Mouse (Mus musculus) embryonic fibroblast, embryonic 13.5 days (primary cell): ENCODE data around the gene Nexn.

Source experiments
- CTCF ChIP-seq: IDR thresholded peaks from 2 replicates; pipeline ENCODE4 v1.5.1; 2011; ENCODE audit warnings: mild to moderate bottlenecking, control low read depth, low read length, moderate library complexity, borderline replicate concordance; ENCODE audit not compliant: insufficient read depth
- POLR2A ChIP-seq: IDR thresholded peaks from 2 replicates; pipeline ENCODE4 v1.6.1; 2011; ENCODE audit warnings: low read depth, mild to moderate bottlenecking, control low read depth, low read length, moderate library complexity

- TF ChIP-seq CTCF (no peak), POLR2A (no peak; the same call in 1 of the 2 replicates)
These were observed 657 bp downstream of the Nexn start for GRCm38 (mm10) chr3:152265351-152266035.
